Mouse (Mus musculus): ENCODE results near the gene Phf1. TPM values are rescaled to one million over a fixed set of nuclear protein-coding genes. Genes with fewer than 3 reads are reported as not detected.
"Not testable (repeated sequence)": the region's sequence is repeated elsewhere in the genome, so short reads cannot be mapped to it uniquely, and the experiment has no call there.

The Phf1 gene
- polyA plus RNA-seq, 1 experiment: 9.6 TPM

- not testable (repeated sequence) for H3K79me2 ChIP-seq (ENCODE audit: control insufficient read depth, insufficient read depth); H3K4me2 ChIP-seq (ENCODE audit: low read depth); H3K27me3 ChIP-seq (ENCODE audit: control insufficient read depth, insufficient read depth, insufficient read length); H3K4me3 ChIP-seq; H3ac ChIP-seq (ENCODE audit: control insufficient read depth, insufficient read length)
- H3K36me3 ChIP-seq (ENCODE audit: control insufficient read depth, insufficient read depth): peaks cover 12% of the 10 kb centered on the region
These were observed 7.4 kb upstream of the Phf1 start for GRCm38 (mm10) chr17:26925414-26925813.

GRCm38 (mm10) chr17:26931795-26932194 is 1.1 kb upstream of the Phf1 start:
- H3K79me2 ChIP-seq (ENCODE audit: control insufficient read depth, insufficient read depth); H3K4me2 ChIP-seq (ENCODE audit: low read depth); H3K27me3 ChIP-seq (ENCODE audit: control insufficient read depth, insufficient read depth, insufficient read length); H3K4me3 ChIP-seq; H3ac ChIP-seq (ENCODE audit: control insufficient read depth, insufficient read length): not testable (repeated sequence)
- peaks cover 12% of the 10 kb centered on the region for H3K36me3 ChIP-seq (ENCODE audit: control insufficient read depth, insufficient read depth)

- Histone ChIP-seq H3K79me2 (ENCODE audit: control insufficient read depth, insufficient read depth) (peaks cover 8% of the 10 kb centered on the region), H3K4me2 (ENCODE audit: low read depth) (peak overlapping the region; percentile 83), H3ac (ENCODE audit: control insufficient read depth, insufficient read length) (peak overlapping the region; percentile 33), H3K27me3 (ENCODE audit: control insufficient read depth, insufficient read depth, insufficient read length) (no peaks in the 10 kb centered on the region), H3K4me3 (peak overlapping the region; percentile 39), H3K36me3 (ENCODE audit: control insufficient read depth, insufficient read depth) (peaks cover 6% of the 10 kb centered on the region)
- TF ChIP-seq MYOD1 (IDR thresholded peaks at IDR 0.05; ENCODE audit: control insufficient read depth in 1 of 3, insufficient read length in 2 of 3, low read depth in 2 of 3) (no peak), REST (IDR thresholded peaks at IDR 0.05; ENCODE audit: insufficient read depth, insufficient read length) (no peak), TCF3 (IDR thresholded peaks at IDR 0.05; ENCODE audit: insufficient read length, low read depth) (no peak), POLR2AphosphoS2 (IDR thresholded peaks at IDR 0.05; ENCODE audit: insufficient read length, low read depth) (no peak), MYOG (IDR thresholded peaks at IDR 0.05; ENCODE audit: control insufficient read depth in 1 of 3, insufficient read depth in 1 of 3, insufficient read length in 2 of 3, low read depth in 2 of 3) (no peak)
These were observed 567 bp downstream of the Phf1 start for GRCm38 (mm10) chr17:26933419-26933818.

DNA sequence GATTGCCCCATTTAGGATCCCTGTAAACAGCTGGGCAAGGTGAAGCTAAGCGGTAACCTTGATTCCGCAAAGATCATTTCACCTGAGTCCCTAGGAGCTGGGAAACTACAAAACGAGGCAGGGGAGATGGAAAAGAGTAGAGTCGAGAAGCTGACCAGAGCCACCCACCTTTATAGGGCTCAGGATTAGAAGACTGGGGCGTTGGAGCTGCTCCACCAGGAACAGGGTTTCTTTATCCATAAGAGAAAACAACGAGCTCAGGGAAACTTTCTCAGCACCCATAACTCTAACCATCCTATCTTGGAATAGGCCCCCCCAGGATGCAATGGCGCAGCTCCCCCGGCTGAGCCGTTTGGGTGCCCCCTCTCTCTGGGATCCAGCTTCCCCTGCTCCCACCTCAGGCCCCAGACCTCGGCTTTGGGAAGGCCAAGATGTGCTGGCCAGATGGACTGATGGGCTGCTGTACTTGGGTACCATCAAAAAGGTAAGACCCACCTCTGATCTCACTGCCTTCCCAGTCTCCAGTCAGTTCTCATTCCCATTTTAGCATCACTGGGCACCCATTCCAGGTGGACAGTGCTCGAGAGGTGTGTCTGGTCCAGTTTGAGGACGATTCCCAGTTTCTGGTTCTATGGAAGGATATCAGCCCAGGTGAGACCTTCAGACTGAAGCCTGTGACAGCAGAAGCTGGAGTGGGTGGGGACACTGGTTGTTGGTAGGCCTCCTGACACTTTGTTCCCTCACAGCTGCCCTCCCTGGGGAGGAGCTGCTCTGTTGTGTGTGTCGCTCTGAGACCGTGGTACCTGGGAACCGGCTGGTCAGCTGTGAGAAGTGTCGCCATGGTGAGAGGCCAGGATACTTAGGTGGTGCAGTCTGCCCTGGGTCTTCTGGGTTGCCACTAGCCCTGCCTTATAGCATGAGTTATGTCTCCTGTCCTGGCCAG is 1.3 kb downstream of the Phf1 start:
- Histone ChIP-seq H3K79me2 (ENCODE audit: control insufficient read depth, insufficient read depth) (peaks cover 13% of the 10 kb centered on the region), H3K27me3 (ENCODE audit: control insufficient read depth, insufficient read depth, insufficient read length) (no peaks in the 10 kb centered on the region), H3K36me3 (ENCODE audit: control insufficient read depth, insufficient read depth) (peaks cover under 1% of the 10 kb centered on the region), H3ac (ENCODE audit: control insufficient read depth, insufficient read length) (no peak overlapping the region), H3K4me3 (peak overlapping the region; percentile 39), H3K4me2 (ENCODE audit: low read depth) (peak overlapping the region; percentile 83)
- no peak for TF ChIP-seq MYOG (IDR thresholded peaks at IDR 0.05; ENCODE audit: control insufficient read depth in 1 of 3, insufficient read depth in 1 of 3, insufficient read length in 2 of 3, low read depth in 2 of 3)
- no peak for TF ChIP-seq USF1 (IDR thresholded peaks at IDR 0.05; ENCODE audit: low read depth)
- TF ChIP-seq POLR2AphosphoS2 (IDR thresholded peaks at IDR 0.05; ENCODE audit: insufficient read length, low read depth): no peak
- TF ChIP-seq MAX (IDR thresholded peaks at IDR 0.05; ENCODE audit: low read depth): no peak
- no peak for TF ChIP-seq TCF3 (IDR thresholded peaks at IDR 0.05; ENCODE audit: insufficient read length, low read depth)
- TF ChIP-seq TCF12 (IDR thresholded peaks at IDR 0.05; ENCODE audit: insufficient read depth, poor library complexity, severe bottlenecking): no peak
- no peak for TF ChIP-seq POLR2A (IDR thresholded peaks at IDR 0.05; ENCODE audit: insufficient read length, low read depth)
- TF ChIP-seq E2F4 (IDR thresholded peaks at IDR 0.05; ENCODE audit: insufficient read depth): no peak
- TF ChIP-seq MYOD1 (IDR thresholded peaks at IDR 0.05; ENCODE audit: control insufficient read depth in 1 of 3, insufficient read length in 2 of 3, low read depth in 2 of 3): no peak
- TF ChIP-seq REST (IDR thresholded peaks at IDR 0.05; ENCODE audit: insufficient read depth, insufficient read length): no peak
- no peak for TF ChIP-seq CEBPB (IDR thresholded peaks at IDR 0.05; ENCODE audit: insufficient read depth, poor library complexity, severe bottlenecking)
- TF ChIP-seq SRF (IDR thresholded peaks at IDR 0.05; ENCODE audit: control insufficient read depth, insufficient read length, low read depth): no peak

- Histone ChIP-seq H3K4me3 (no peak overlapping the region), H3K79me2 (ENCODE audit: control insufficient read depth, insufficient read depth) (peaks cover 13% of the 10 kb centered on the region), H3K4me2 (ENCODE audit: low read depth) (no peak overlapping the region), H3K27me3 (ENCODE audit: control insufficient read depth, insufficient read depth, insufficient read length) (no peaks in the 10 kb centered on the region), H3K36me3 (ENCODE audit: control insufficient read depth, insufficient read depth) (no peaks in the 10 kb centered on the region), H3ac (ENCODE audit: control insufficient read depth, insufficient read length) (no peak overlapping the region)
- TF ChIP-seq MAX (IDR thresholded peaks at IDR 0.05; ENCODE audit: low read depth): no peak
- no peak for TF ChIP-seq USF1 (IDR thresholded peaks at IDR 0.05; ENCODE audit: low read depth)
- TF ChIP-seq CEBPB (IDR thresholded peaks at IDR 0.05; ENCODE audit: insufficient read depth, poor library complexity, severe bottlenecking): no peak
- TF ChIP-seq E2F4 (IDR thresholded peaks at IDR 0.05; ENCODE audit: insufficient read depth): no peak
- TF ChIP-seq POLR2A (IDR thresholded peaks at IDR 0.05; ENCODE audit: insufficient read length, low read depth): no peak
- TF ChIP-seq TCF3 (IDR thresholded peaks at IDR 0.05; ENCODE audit: insufficient read length, low read depth): no peak
- TF ChIP-seq MYOD1 (IDR thresholded peaks at IDR 0.05; ENCODE audit: control insufficient read depth in 1 of 3, insufficient read length in 2 of 3, low read depth in 2 of 3): no peak
- TF ChIP-seq SRF (IDR thresholded peaks at IDR 0.05; ENCODE audit: control insufficient read depth, insufficient read length, low read depth): no peak
- TF ChIP-seq MYOG (IDR thresholded peaks at IDR 0.05; ENCODE audit: control insufficient read depth in 1 of 3, insufficient read depth in 1 of 3, insufficient read length in 2 of 3, low read depth in 2 of 3): no peak
- TF ChIP-seq POLR2AphosphoS2 (IDR thresholded peaks at IDR 0.05; ENCODE audit: insufficient read length, low read depth): no peak
- TF ChIP-seq REST (IDR thresholded peaks at IDR 0.05; ENCODE audit: insufficient read depth, insufficient read length): no peak
- no peak for TF ChIP-seq TCF12 (IDR thresholded peaks at IDR 0.05; ENCODE audit: insufficient read depth, poor library complexity, severe bottlenecking)
These were observed 2.2 kb downstream of the Phf1 start for GRCm38 (mm10) chr17:26935027-26935426.

Data from myocyte (in vitro differentiated cells).